Mouse (Mus musculus): Measurements from ENCODE around the gene Hsd17b1. TPM values are rescaled to one million over a fixed set of nuclear protein-coding genes. Genes with fewer than 3 reads are reported as not detected.
A peak's percentile ranks its signal among the peaks of the same experiment; 100 is the strongest.

Hsd17b1 gene
- total RNA-seq, 1 experiment: 2.4 TPM

- in situ Hi-C loops (cut with MboI; ENCODE audit: low sequenced_read_pairs in 2 of 2, unreplicated experiment in 2 of 2): no loop called here
- DNase-seq (ENCODE audit: low read depth, low spot score): no peak
- no peak overlapping the region for H3K9ac ChIP-seq (ENCODE audit: insufficient read depth, low read depth, low read length, poor library complexity, severe bottlenecking)
- peak overlapping the region; percentile 43; the same call in 1 of the 2 replicates for H3K27ac ChIP-seq (ENCODE audit: insufficient read depth, low read depth, low read length, poor library complexity, severe bottlenecking)
- no peak for TF ChIP-seq MAFK (IDR thresholded peaks at IDR 0.05; ENCODE audit: insufficient read depth, low read depth, low read length)
- no peak overlapping the region for H3K4me3 ChIP-seq (ENCODE audit: insufficient read depth in 1 of 2, low read depth in 1 of 2, low read length in 2 of 2, poor library complexity in 1 of 2, severe bottlenecking in 1 of 2)
- 0 out of 4 replicates have a peak, but pooled peaks cover 0 to 2% of the 10 kb centered on the region in 2 experiments for H3K4me1 ChIP-seq (ENCODE audit: control insufficient read depth in 2 of 2, insufficient read depth in 2 of 2, low read length in 2 of 2, poor library complexity in 1 of 2)
- no peaks in the 10 kb centered on the region for H3K9me3 ChIP-seq (ENCODE audit: control insufficient read depth, insufficient read depth, low read depth, low read length)
- peaks cover 3% of the 10 kb centered on the region; the same call in 1 of the 2 replicates for H3K36me3 ChIP-seq (ENCODE audit: control insufficient read depth, insufficient read depth, low read length, poor library complexity, severe bottlenecking)
These were observed 34.0 kb downstream of the Hsd17b1 start for GRCm38 (mm10) chr11:101112186-101112585.

GRCm38 (mm10) chr11:101115564-101115963 is 37.4 kb downstream of the Hsd17b1 start:
- no peak overlapping the region for H3K9ac ChIP-seq (ENCODE audit: insufficient read depth, low read depth, low read length, poor library complexity, severe bottlenecking)

GRCm38 (mm10) chr11:101118105-101118504 is 39.9 kb downstream of the Hsd17b1 start:
- peaks cover 2% of the 10 kb centered on the region; the same call in 1 of the 2 replicates for H3K36me3 ChIP-seq (ENCODE audit: control insufficient read depth, insufficient read depth, low read length, poor library complexity, severe bottlenecking)
- H3K4me1 ChIP-seq (ENCODE audit: control insufficient read depth in 2 of 2, insufficient read depth in 2 of 2, low read length in 2 of 2, poor library complexity in 1 of 2): peaks cover 0 to 5% of the 10 kb centered on the region in 2 experiments; a peak in 3 of 4 replicates
- H3K9me3 ChIP-seq (ENCODE audit: control insufficient read depth, insufficient read depth, low read depth, low read length): no peaks in the 10 kb centered on the region
- TF ChIP-seq CHD2 (IDR thresholded peaks at IDR 0.05; ENCODE audit: low read depth, low read length) (no peak), HCFC1 (IDR thresholded peaks at IDR 0.05; ENCODE audit: borderline replicate concordance, insufficient read depth, low read length) (no peak), ZC3H11A (IDR thresholded peaks at IDR 0.05; ENCODE audit: borderline replicate concordance, low read depth, low read length) (no peak), MAFK (IDR thresholded peaks at IDR 0.05; ENCODE audit: insufficient read depth, low read depth, low read length) (no peak), ZNF384 (IDR thresholded peaks at IDR 0.05; ENCODE audit: low read depth, low read length) (no peak)
- peak overlapping the region; percentile 33; the same call in 1 of the 2 replicates for H3K9ac ChIP-seq (ENCODE audit: insufficient read depth, low read depth, low read length, poor library complexity, severe bottlenecking)
- in situ Hi-C loops (cut with MboI; ENCODE audit: low sequenced_read_pairs in 2 of 2, unreplicated experiment in 2 of 2): no loop called here
- H3K4me3 ChIP-seq (ENCODE audit: insufficient read depth in 1 of 2, low read depth in 1 of 2, low read length in 2 of 2, poor library complexity in 1 of 2, severe bottlenecking in 1 of 2): no peak overlapping the region; a peak in 1 of 4 replicates
- no peak overlapping the region for H3K27ac ChIP-seq (ENCODE audit: insufficient read depth, low read depth, low read length, poor library complexity, severe bottlenecking)
- no peak for DNase-seq (ENCODE audit: low read depth, low spot score)

More at GRCm38 (mm10) chr11:101115564-101115963, 37.4 kb downstream of the Hsd17b1 start:
- Histone ChIP-seq H3K4me1 (ENCODE audit: control insufficient read depth in 2 of 2, insufficient read depth in 2 of 2, low read length in 2 of 2, poor library complexity in 1 of 2) (peaks cover 0 to 5% of the 10 kb centered on the region in 2 experiments; a peak in 3 of 4 replicates), H3K27ac (ENCODE audit: insufficient read depth, low read depth, low read length, poor library complexity, severe bottlenecking) (no peak overlapping the region), H3K9me3 (ENCODE audit: control insufficient read depth, insufficient read depth, low read depth, low read length) (no peaks in the 10 kb centered on the region), H3K36me3 (ENCODE audit: control insufficient read depth, insufficient read depth, low read length, poor library complexity, severe bottlenecking) (no peaks in the 10 kb centered on the region), H3K4me3 (ENCODE audit: insufficient read depth in 1 of 2, low read depth in 1 of 2, low read length in 2 of 2, poor library complexity in 1 of 2, severe bottlenecking in 1 of 2) (no peak overlapping the region)
- in situ Hi-C loops (cut with MboI; ENCODE audit: low sequenced_read_pairs in 2 of 2, unreplicated experiment in 2 of 2): no loop called here
- no peak for TF ChIP-seq ZC3H11A (IDR thresholded peaks at IDR 0.05; ENCODE audit: borderline replicate concordance, low read depth, low read length)
- no peak for TF ChIP-seq HCFC1 (IDR thresholded peaks at IDR 0.05; ENCODE audit: borderline replicate concordance, insufficient read depth, low read length)
- TF ChIP-seq CHD2 (IDR thresholded peaks at IDR 0.05; ENCODE audit: low read depth, low read length): no peak
- TF ChIP-seq MAFK (IDR thresholded peaks at IDR 0.05; ENCODE audit: insufficient read depth, low read depth, low read length): no peak
- TF ChIP-seq ZNF384 (IDR thresholded peaks at IDR 0.05; ENCODE audit: low read depth, low read length): no peak
- DNase-seq (ENCODE audit: low read depth, low spot score): no peak

GRCm38 (mm10) chr11:101119131-101119760 is 41.0 kb downstream of the Hsd17b1 start:
- H3K4me1 ChIP-seq (ENCODE audit: control insufficient read depth in 2 of 2, insufficient read depth in 2 of 2, low read length in 2 of 2, poor library complexity in 1 of 2): peaks cover 0 to 5% of the 10 kb centered on the region in 2 experiments; a peak in 3 of 4 replicates
- peak overlapping the region; percentile 84 to 88 for H3K4me3 ChIP-seq (ENCODE audit: insufficient read depth in 1 of 2, low read depth in 1 of 2, low read length in 2 of 2, poor library complexity in 1 of 2, severe bottlenecking in 1 of 2)
- peak overlapping the region; percentile 93 for H3K9ac ChIP-seq (ENCODE audit: insufficient read depth, low read depth, low read length, poor library complexity, severe bottlenecking)
- peaks cover 4% of the 10 kb centered on the region; the same call in 1 of the 2 replicates for H3K36me3 ChIP-seq (ENCODE audit: control insufficient read depth, insufficient read depth, low read length, poor library complexity, severe bottlenecking)
- TF ChIP-seq ZNF384 (IDR thresholded peaks at IDR 0.05; ENCODE audit: low read depth, low read length) (no peak), ZC3H11A (IDR thresholded peaks at IDR 0.05; ENCODE audit: borderline replicate concordance, low read depth, low read length) (no peak), HCFC1 (IDR thresholded peaks at IDR 0.05; ENCODE audit: borderline replicate concordance, insufficient read depth, low read length) (no peak), CHD2 (IDR thresholded peaks at IDR 0.05; ENCODE audit: low read depth, low read length) (no peak), MAFK (IDR thresholded peaks at IDR 0.05; ENCODE audit: insufficient read depth, low read depth, low read length) (no peak)
- no peak for DNase-seq (ENCODE audit: low read depth, low spot score)
- H3K9me3 ChIP-seq (ENCODE audit: control insufficient read depth, insufficient read depth, low read depth, low read length): no peaks in the 10 kb centered on the region
- in situ Hi-C loops (cut with MboI; ENCODE audit: low sequenced_read_pairs in 2 of 2, unreplicated experiment in 2 of 2): no loop called here
- peak overlapping the region; percentile 51; the same call in 1 of the 2 replicates for H3K27ac ChIP-seq (ENCODE audit: insufficient read depth, low read depth, low read length, poor library complexity, severe bottlenecking)

Measured in ES-E14 (cell line).